Mouse (Mus musculus): ENCODE data around the gene Arhgap22. TPM values are rescaled to one million over a fixed set of nuclear protein-coding genes. Genes with fewer than 3 reads are reported as not detected.

Gene Arhgap22
- polyA plus RNA-seq, 1 experiment from 2014 or later: 4.0 TPM

DNA sequence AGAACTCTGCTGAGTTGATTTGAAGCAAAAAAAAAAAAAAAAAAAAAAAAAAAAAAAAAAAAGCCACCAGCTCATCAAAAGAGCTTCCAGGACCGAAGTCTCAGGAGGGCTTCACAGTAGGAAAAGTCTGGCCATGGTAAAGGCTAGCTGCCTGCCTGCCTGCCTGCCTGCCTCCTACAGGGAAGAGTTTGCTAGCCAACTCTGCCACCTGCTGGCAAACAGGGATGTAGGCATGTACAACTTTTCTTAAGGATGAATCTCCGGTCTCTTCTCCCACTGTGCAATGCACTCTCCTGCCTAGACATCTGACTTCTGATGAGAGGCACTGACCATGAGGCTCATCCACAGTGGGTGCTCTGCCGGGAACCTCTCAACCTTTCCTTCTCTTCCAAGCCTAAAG lies 157.4 kb downstream of the Arhgap22 start:
- 17% methylated on average over 3 of the region's 3 CpGs for WGBS
- Histone ChIP-seq H3K27me3 (replicated peaks) (peaks cover 18% of the 10 kb centered on the region; the same call in 1 of the 2 replicates), H3K27ac (replicated peaks) (no peak overlapping the region), H3K9ac (no peak overlapping the region), H3K9me3 (no peaks in the 10 kb centered on the region), H3K4me2 (no peak overlapping the region), H3K4me3 (no peak overlapping the region), H3K4me1 (peaks cover 14% of the 10 kb centered on the region), H3K36me3 (peaks cover 7% of the 10 kb centered on the region; the same call in 1 of the 2 replicates)
- ATAC-seq (ENCODE audit: extremely low read depth, insufficient number of reproducible peaks, low FRiP score, low TSS enrichment): no peak

DNA sequence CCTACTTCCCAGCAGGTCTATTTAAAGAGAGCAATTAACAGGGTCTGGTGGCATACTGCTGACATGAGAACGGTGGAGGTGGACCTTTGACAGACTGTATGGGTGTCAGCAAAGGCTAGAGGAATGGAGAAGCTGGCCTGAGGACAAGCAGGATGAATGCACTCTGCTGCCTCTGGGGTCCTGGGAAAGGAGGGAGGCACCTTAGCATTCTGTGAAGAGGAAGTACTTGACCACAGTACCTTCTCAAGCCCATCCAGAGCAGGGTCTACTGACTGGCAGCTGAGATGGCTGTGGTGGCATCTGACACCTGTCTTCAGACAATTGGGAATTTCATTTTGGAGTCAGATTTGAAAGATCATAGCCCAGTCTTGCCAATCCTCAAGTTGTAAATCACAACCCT lies 159.4 kb downstream of the Arhgap22 start:
- Histone ChIP-seq H3K36me3 (peaks cover 16% of the 10 kb centered on the region), H3K27me3 (replicated peaks) (0 out of 2 replicates have a peak, but pooled peaks cover 5% of the 10 kb centered on the region), H3K4me1 (peaks cover 14% of the 10 kb centered on the region), H3K9me3 (no peaks in the 10 kb centered on the region), H3K4me3 (no peak overlapping the region), H3K4me2 (no peak overlapping the region), H3K27ac (replicated peaks) (no peak overlapping the region), H3K9ac (no peak overlapping the region)
- WGBS: 18% methylated on average over 1 of the region's 1 CpGs
- no peak for ATAC-seq (ENCODE audit: extremely low read depth, insufficient number of reproducible peaks, low FRiP score, low TSS enrichment)

DNA sequence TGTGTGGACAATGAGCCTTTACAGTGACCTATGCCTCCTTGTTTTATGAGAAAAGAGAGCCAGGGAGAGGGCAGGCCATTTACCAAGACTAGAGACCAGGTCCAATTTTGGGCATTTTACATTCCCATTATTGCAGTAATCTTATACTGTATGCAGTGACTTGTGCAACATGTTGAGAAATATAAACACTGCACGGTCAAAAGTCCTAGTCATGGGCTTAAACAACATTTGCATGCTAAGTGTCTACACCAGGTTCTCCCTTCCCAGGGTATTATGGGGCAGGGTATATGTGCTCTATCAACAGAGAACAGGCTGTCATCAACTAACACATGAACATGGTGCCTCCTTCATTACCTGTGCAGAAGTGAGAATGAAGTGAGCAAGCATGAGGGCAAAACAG lies 160.3 kb downstream of the Arhgap22 start:
- WGBS: 83% methylated on average over 1 of the region's 1 CpGs
- ATAC-seq (ENCODE audit: extremely low read depth, insufficient number of reproducible peaks, low FRiP score, low TSS enrichment): no peak

GRCm38 (mm10) chr14:33377211-33377610 lies 163.4 kb downstream of the Arhgap22 start:
- Histone ChIP-seq H3K4me3 (no peak overlapping the region), H3K4me1 (no peaks in the 10 kb centered on the region), H3K9me3 (no peaks in the 10 kb centered on the region), H3K36me3 (peaks cover 42% of the 10 kb centered on the region), H3K4me2 (no peak overlapping the region), H3K9ac (no peak overlapping the region), H3K27ac (replicated peaks) (no peak overlapping the region), H3K27me3 (replicated peaks) (no peaks in the 10 kb centered on the region)
- WGBS: 95% methylated on average over 3 of the region's 3 CpGs
- ATAC-seq (ENCODE audit: extremely low read depth, insufficient number of reproducible peaks, low FRiP score, low TSS enrichment): no peak

More for the DNA sequence above, 160.3 kb downstream of the Arhgap22 start:
- H3K4me3 ChIP-seq: no peak overlapping the region
- H3K27ac ChIP-seq (replicated peaks): no peak overlapping the region
- H3K4me2 ChIP-seq: no peak overlapping the region
- H3K9me3 ChIP-seq: no peaks in the 10 kb centered on the region
- H3K27me3 ChIP-seq (replicated peaks): 0 out of 2 replicates have a peak, but pooled peaks cover 3% of the 10 kb centered on the region
- H3K36me3 ChIP-seq: peaks cover 18% of the 10 kb centered on the region
- no peak overlapping the region for H3K9ac ChIP-seq
- H3K4me1 ChIP-seq: peaks cover 14% of the 10 kb centered on the region

DNA sequence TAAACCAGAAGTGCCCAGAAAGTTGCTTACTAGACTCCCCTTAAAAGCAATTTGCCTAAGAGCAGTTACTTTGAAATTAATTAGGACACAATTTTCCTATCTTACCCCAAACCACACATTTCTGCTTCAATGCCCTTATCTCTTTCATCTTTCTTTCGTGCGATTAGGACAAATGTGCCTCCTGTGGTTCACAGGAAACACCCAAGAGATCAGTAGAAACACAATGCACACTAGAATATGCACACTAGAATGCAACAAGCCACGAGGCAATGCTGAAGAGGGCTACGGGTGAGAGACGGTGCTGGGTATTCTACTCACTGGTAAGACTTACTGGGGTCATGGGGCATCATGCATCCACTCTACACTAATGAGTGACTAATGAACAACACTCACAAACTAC lies 164.9 kb downstream of the Arhgap22 start:
- no peak for ATAC-seq (ENCODE audit: extremely low read depth, insufficient number of reproducible peaks, low FRiP score, low TSS enrichment)
- Histone ChIP-seq H3K4me2 (no peak overlapping the region), H3K36me3 (peaks cover 55% of the 10 kb centered on the region), H3K27ac (replicated peaks) (no peak overlapping the region), H3K9me3 (no peaks in the 10 kb centered on the region), H3K9ac (no peak overlapping the region), H3K4me3 (no peak overlapping the region), H3K4me1 (no peaks in the 10 kb centered on the region), H3K27me3 (replicated peaks) (no peaks in the 10 kb centered on the region)
- WGBS: 81% methylated on average over 5 of the region's 5 CpGs

- no peak overlapping the region for H3K27ac ChIP-seq (replicated peaks)
- H3K4me2 ChIP-seq: no peak overlapping the region
- H3K27me3 ChIP-seq (replicated peaks): no peaks in the 10 kb centered on the region
- 80% methylated on average over 6 of the region's 6 CpGs for WGBS
- ATAC-seq (ENCODE audit: extremely low read depth, insufficient number of reproducible peaks, low FRiP score, low TSS enrichment): no peak
- no peaks in the 10 kb centered on the region for H3K9me3 ChIP-seq
- H3K4me1 ChIP-seq: no peaks in the 10 kb centered on the region
- H3K36me3 ChIP-seq: peaks cover 67% of the 10 kb centered on the region
- no peak overlapping the region for H3K9ac ChIP-seq
- no peak overlapping the region for H3K4me3 ChIP-seq
Measured at GRCm38 (mm10) chr14:33380830-33381457, 167.1 kb downstream of the Arhgap22 start.

DNA sequence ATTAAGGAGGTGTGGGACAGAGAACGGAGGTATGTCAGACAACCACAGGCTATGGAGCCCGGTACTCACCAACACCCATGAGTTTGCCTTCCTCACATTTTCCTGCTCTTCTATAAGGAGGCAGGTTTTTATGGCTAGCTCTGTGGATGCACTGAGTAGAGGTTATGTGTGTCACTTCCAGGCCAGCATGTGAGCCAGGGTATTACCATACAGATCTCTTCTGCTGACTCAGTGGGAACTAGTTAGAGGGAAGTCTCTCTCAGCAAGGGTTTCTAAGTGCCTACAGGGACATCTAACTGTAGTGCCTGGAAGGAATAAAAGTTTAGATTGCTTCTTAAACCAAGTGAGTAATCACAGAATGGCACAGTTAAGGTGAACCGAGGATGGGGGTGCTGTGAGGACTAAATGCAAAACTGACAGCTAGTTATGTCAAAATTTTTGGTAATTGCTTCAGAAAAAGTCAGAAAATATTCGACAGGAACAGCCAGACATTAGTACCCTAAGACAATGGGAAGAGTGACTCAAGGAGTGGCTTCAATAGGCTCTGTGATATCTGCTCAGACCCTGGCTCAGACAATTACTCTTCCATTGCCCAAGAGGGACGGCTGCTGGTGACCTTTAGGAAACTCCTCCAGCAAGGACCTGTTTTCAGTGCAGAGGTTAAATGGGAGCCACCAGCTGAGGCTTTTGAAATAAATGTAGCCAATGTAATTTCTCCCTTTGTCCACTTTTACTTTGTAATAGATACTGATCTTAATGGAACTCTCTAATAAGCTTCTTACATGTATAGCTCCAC lies 184.4 kb downstream of the Arhgap22 start:
- Histone ChIP-seq H3K27me3 (replicated peaks) (no peaks in the 10 kb centered on the region), H3K4me1 (no peaks in the 10 kb centered on the region), H3K27ac (replicated peaks) (no peak overlapping the region), H3K4me3 (no peak overlapping the region), H3K9ac (no peak overlapping the region), H3K36me3 (peaks cover 26% of the 10 kb centered on the region), H3K4me2 (no peak overlapping the region), H3K9me3 (no peaks in the 10 kb centered on the region)
- no peak for ATAC-seq (ENCODE audit: extremely low read depth, insufficient number of reproducible peaks, low FRiP score, low TSS enrichment)
- 78% methylated on average over 5 of the region's 5 CpGs for WGBS

- ATAC-seq (ENCODE audit: extremely low read depth, insufficient number of reproducible peaks, low FRiP score, low TSS enrichment): no peak
- Histone ChIP-seq H3K4me1 (no peaks in the 10 kb centered on the region), H3K4me2 (no peak overlapping the region), H3K27me3 (replicated peaks) (no peaks in the 10 kb centered on the region), H3K9ac (no peak overlapping the region), H3K9me3 (no peaks in the 10 kb centered on the region), H3K27ac (replicated peaks) (no peak overlapping the region), H3K36me3 (peaks cover 26% of the 10 kb centered on the region), H3K4me3 (no peak overlapping the region)
- 83% methylated on average over 3 of the region's 3 CpGs for WGBS
Measured at GRCm38 (mm10) chr14:33400019-33400418, 186.2 kb downstream of the Arhgap22 start.

- WGBS: 89% methylated on average over 1 of the region's 1 CpGs
- ATAC-seq (ENCODE audit: extremely low read depth, insufficient number of reproducible peaks, low FRiP score, low TSS enrichment): no peak
Measured at GRCm38 (mm10) chr14:33402331-33402730, 188.5 kb downstream of the Arhgap22 start.

GRCm38 (mm10) chr14:33415746-33416145 lies 201.9 kb downstream of the Arhgap22 start:
- Histone ChIP-seq H3K4me2 (no peak overlapping the region), H3K27me3 (replicated peaks) (no peaks in the 10 kb centered on the region), H3K27ac (replicated peaks) (no peak overlapping the region), H3K9me3 (no peaks in the 10 kb centered on the region), H3K36me3 (peaks cover 2% of the 10 kb centered on the region), H3K4me1 (peaks cover 26% of the 10 kb centered on the region), H3K9ac (no peak overlapping the region), H3K4me3 (no peak overlapping the region)
- WGBS: 81% methylated on average over 1 of the region's 1 CpGs
- ATAC-seq (ENCODE audit: extremely low read depth, insufficient number of reproducible peaks, low FRiP score, low TSS enrichment): no peak

More at GRCm38 (mm10) chr14:33402331-33402730, 188.5 kb downstream of the Arhgap22 start:
- Histone ChIP-seq H3K4me1 (no peaks in the 10 kb centered on the region), H3K36me3 (peaks cover 38% of the 10 kb centered on the region), H3K4me3 (no peak overlapping the region), H3K4me2 (no peak overlapping the region), H3K27ac (replicated peaks) (no peak overlapping the region), H3K27me3 (replicated peaks) (no peaks in the 10 kb centered on the region), H3K9ac (no peak overlapping the region), H3K9me3 (no peaks in the 10 kb centered on the region)

DNA sequence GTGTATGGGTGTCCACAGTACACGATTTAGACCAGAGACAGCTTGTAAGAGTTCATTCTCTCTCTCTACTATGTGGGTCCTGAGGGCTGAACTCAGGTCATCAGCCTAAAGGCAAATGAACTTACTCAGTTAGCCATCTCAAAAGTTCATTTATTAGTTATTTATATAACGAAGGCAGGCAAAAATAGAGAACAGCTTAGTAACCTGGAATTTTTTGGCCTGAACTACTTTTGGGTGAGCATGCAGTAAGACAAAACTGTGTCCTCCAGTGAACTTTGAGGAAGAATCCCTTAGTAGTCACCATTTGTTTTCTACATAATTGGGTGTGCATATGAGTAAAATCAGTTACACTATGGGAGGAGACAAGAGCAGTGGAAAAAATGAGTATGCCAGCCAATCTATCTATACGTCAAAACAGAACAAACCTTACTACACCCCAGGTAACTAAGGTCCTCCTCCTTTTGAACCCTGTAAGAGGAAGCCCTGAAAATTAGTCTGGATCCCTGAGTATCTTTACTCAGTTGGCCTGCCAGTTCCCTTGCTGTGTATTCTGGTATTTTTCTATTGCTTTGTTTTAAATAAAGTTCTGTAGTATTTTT lies 204.6 kb downstream of the Arhgap22 start:
- Histone ChIP-seq H3K9ac (no peak overlapping the region), H3K4me2 (no peak overlapping the region), H3K27me3 (replicated peaks) (no peaks in the 10 kb centered on the region), H3K36me3 (no peaks in the 10 kb centered on the region), H3K4me1 (peaks cover 14% of the 10 kb centered on the region), H3K4me3 (no peak overlapping the region), H3K27ac (replicated peaks) (no peak overlapping the region), H3K9me3 (no peaks in the 10 kb centered on the region)
- ATAC-seq (ENCODE audit: extremely low read depth, insufficient number of reproducible peaks, low FRiP score, low TSS enrichment): no peak
- 81% methylated on average over 3 of the region's 3 CpGs for WGBS
